Mouse (Mus musculus) liver, embryonic 14.5 days (tissue): ENCODE measurements around the gene Poldip2. TPM values are rescaled to one million over a fixed set of nuclear protein-coding genes. Genes with fewer than 3 reads are reported as not detected.

Experiments
- ATAC-seq: fragments of 200-750 bp; cut with Nextera tagmentation; 2 replicates; pipeline ENCODE4 v1.8.0; 2017; ENCODE audit warnings: moderate number of reproducible peaks, mild to moderate bottlenecking, moderate library complexity; ENCODE audit not compliant: insufficient read depth
- DNase-seq, 3 experiments: peaks; one replicate each; pipeline ENCODE4 v3.0.0-alpha.2; 2012 to 2013; ENCODE audit warnings: low read depth in 3 of 3, low spot score in 3 of 3
- H3K27ac ChIP-seq: fragments of 300-500 bp; sonication (generic); 2 replicates; pipeline ENCODE4 v1.5.1; 2014; ENCODE audit warnings: moderate library complexity, mild to moderate bottlenecking, control low read depth, inconsistent platforms
- H3K27me3 ChIP-seq: fragments of 300-500 bp; sonication (generic); 2 replicates; pipeline ENCODE4 v1.6.1; 2014; ENCODE audit warnings: mild to moderate bottlenecking, low read length, moderate library complexity; ENCODE audit not compliant: control insufficient read depth, insufficient read depth
- H3K36me3 ChIP-seq: fragments of 300-500 bp; sonication (generic); replicated peaks from 2 replicates; pipeline ENCODE4 v1.6.1; 2014; ENCODE audit warnings: low read depth; ENCODE audit not compliant: control insufficient read depth, insufficient read depth
- H3K4me1 ChIP-seq, 2 experiments: fragments of 200-500 bp in 1 of 2; fragments of 300-500 bp in 1 of 2; sonication (generic) in 1 of 2; replicated peaks; 2 replicates each; pipeline ENCODE4 v1.6.1; 2012 to 2014; ENCODE audit warnings: antibody characterized with exemption in 1 of 2, inconsistent platforms in 1 of 2, low read length in 1 of 2; ENCODE audit not compliant: control insufficient read depth in 2 of 2, insufficient read depth in 2 of 2
- H3K4me2 ChIP-seq: fragments of 300-500 bp; sonication (generic); 2 replicates; pipeline ENCODE4 v1.6.1; 2014; ENCODE audit warnings: low read depth, mild to moderate bottlenecking, control low read depth, moderate library complexity
- H3K4me3 ChIP-seq, 2 experiments: fragments of 200-500 bp in 1 of 2; fragments of 300-500 bp in 1 of 2; sonication (generic) in 1 of 2; 2 replicates each; pipeline ENCODE4 v1.5.1; 2012 to 2014; ENCODE audit warnings: low read depth in 2 of 2, low read length in 2 of 2, mild to moderate bottlenecking in 2 of 2, control low read depth in 1 of 2, inconsistent platforms in 1 of 2, moderate library complexity in 1 of 2; ENCODE audit not compliant: insufficient read depth in 1 of 2
- H3K9ac ChIP-seq: fragments of 300-500 bp; sonication (generic); replicated peaks from 2 replicates; pipeline ENCODE4 v1.6.1; 2014; ENCODE audit warnings: mild to moderate bottlenecking, control low read depth, moderate library complexity
- H3K9me3 ChIP-seq: fragments of 300-500 bp; sonication (generic); 2 replicates; pipeline ENCODE4 v1.6.1; 2016; ENCODE audit warnings: low read length, mixed read lengths; ENCODE audit not compliant: control insufficient read depth
- CTCF ChIP-seq: IDR thresholded peaks from 2 replicates; pipeline ENCODE4 v1.5.1; 2016; ENCODE audit warnings: antibody characterized with exemption, low read depth, control low read depth
- EP300 ChIP-seq: IDR thresholded peaks from 2 replicates; pipeline ENCODE4 v1.6.1; 2016; ENCODE audit warnings: antibody characterized with exemption, low read depth
- WGBS: fragments of 180-500 bp; shearing (Covaris S2); extraction: QIAGEN DNeasy Blood & Tissue Kit; methylation state at CpG from one replicate; pipeline ENCODE4 v1.1.7; 2014; ENCODE audit not compliant: insufficient replicate concordance; 5-methylcytosine and 5-hydroxymethylcytosine counted together
- polyA plus RNA-seq, 2 experiments: library from polyadenylated mRNA; depleted of rRNA in 1 of 2; stranded (reverse) in 1 of 2; unstranded in 1 of 2; fragments of >200 nt; fragmentation: Nextera tagmentation in 1 of 2; extraction: Ambion mirVana in 1 of 2; gene quantifications; 2 replicates each; pipeline versions ENCODE4 v1.2.1 to v1.2.3; 2012 to 2014

The Poldip2 gene
- polyA plus RNA-seq (2012; rRNA removed) (24.1 and 28.2 TPM in 2 replicates), polyA plus RNA-seq (2014; fragmentation: Nextera tagmentation; extraction: Ambion mirVana) (55.6 and 57.2 TPM in 2 replicates)

DNA sequence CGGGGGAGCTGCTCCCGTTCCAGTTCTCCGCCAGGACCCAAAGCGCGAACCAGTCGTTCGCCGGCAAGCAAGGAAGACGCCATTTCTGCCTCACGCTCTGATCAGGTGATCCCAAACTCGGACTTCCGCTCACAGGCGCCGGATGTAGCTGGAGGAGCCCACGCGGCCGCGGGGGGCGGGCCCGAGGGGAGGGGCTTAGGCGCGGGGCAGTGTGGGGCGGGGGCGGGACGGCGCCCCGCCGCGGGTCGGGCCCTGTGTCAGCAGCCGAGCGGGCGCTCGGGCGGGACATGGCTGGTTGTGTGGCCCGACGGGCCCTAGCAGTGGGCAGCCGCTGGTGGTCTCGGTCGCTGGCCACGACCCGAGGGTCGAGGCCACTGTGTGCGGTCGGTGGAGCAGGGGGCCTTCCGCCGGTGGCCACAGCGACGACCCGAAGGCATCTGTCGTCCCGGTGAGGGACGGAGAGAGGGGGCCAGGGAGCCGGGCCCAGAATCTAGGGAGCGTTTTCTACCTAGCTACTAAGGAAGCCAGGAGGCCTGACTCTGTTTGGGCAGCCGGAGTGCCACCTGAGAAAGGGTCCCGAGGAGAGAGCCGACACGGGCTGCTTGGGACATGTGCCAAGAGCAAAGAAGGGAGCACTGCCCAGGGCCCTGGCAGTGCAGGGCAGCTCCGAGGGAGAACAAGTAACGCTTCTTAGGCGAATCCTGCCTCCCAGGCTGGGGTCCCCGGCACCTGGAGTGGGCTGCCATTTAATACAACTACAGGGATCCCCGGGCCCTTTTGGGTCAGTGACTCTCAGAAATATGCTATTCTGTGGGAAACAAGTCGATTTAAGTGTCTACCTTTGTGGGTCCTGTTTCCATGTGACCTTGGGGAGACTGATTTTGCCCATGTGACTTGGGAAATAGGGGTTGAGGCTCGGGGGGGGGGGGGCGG, at the start of gene Poldip2, which contains the start of gene Tmem199:
Gene Poldip2 (plus strand): TSS at position 169 of the 933 bp plus-strand sequence.
Gene Tmem199 (minus strand): TSS at position 148 of the 933 bp plus-strand sequence.
- H3K27me3 ChIP-seq: no peaks in the 10 kb centered on the region
- H3K9me3 ChIP-seq: no peaks in the 10 kb centered on the region
- DNase-seq: peak; percentile 80 to 83 (median 80)
- peaks cover 29% of the 10 kb centered on the region for H3K36me3 ChIP-seq
- TF ChIP-seq CTCF (no peak), EP300 (no peak)
- peak within 1 kb of the TSS; percentile 75 for H3K4me3 ChIP-seq
- under 1% methylated on average over 67 of the region's 67 CpGs for WGBS
- peak within 1 kb of the TSS; percentile 84 for H3K9ac ChIP-seq
- H3K27ac ChIP-seq: peak within 1 kb of the TSS; percentile 4; the same call in 1 of the 2 replicates
- peak; percentile 98 for ATAC-seq
- peak within 1 kb of the TSS; percentile 81 for H3K4me2 ChIP-seq
- H3K4me1 ChIP-seq: peaks cover 4 to 11% of the 10 kb centered on the region in 2 experiments; a peak in 3 of 4 replicates

DNA sequence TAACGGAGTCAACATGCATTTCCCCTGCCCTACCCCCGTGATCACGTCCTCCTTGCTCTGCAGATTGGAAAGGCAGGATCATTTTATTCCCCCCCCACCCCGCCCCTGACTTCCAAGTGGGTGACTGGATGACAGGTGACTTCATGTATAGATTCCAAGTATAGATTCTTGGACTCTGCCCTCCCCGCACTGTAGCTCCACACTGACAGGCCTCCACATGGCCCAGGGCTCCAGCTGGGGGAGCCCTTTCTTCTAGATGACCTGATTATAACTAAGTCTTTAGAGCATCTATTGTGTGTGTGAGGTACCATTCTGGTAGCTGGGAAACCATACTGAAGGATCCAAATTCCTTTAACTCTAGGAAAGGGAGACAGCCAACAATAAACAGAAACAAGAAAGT, 49.3 kb upstream of the Poldip2 start:
- WGBS: 73% methylated on average over 5 of the region's 5 CpGs

DNA sequence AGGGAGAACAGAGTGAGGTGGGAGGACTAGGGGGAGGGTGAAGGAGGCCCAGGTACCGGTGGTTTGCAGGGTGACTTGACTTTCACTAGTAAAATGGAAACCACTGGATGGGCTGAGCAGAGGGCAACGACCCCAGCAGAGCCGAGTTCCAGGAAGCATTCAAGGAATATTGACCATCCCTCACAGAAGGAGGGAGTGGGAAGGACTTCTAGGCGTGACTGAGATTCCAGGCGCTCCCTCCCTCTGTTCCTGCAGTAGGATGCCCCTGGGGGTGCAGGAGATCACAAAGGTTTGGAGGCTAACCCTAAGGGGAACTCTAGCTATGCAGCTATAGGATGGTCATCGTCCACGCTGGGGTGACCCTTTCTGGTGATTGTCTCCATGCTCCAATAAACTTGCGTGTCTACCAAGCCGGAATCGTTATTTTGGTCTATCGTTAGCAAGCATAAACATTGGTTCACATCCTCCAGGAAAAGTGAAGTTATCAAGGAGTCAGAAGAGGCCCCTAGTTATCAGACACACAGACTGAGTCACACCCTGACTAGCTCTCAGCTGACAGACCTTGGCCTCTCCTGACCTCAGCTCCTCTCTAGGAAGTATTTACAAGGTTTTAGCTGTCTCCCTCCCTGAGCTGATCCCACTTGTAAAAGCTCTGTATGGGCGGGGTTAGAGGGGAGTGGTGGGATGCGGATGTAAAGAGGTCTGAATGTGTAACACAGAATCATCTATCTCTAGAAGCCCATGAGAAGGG, 48.5 kb upstream of the Poldip2 start:
- peaks cover 9 to 25% of the 10 kb centered on the region in 2 experiments for H3K4me1 ChIP-seq
- no peaks in the 10 kb centered on the region for H3K36me3 ChIP-seq
- no peaks in the 10 kb centered on the region for H3K9me3 ChIP-seq
- WGBS: 43% methylated on average over 13 of the region's 13 CpGs
- H3K27ac ChIP-seq: no peak overlapping the region
- H3K4me3 ChIP-seq: no peak overlapping the region
- ATAC-seq (no peak), DNase-seq (no peak)
- no peak for TF ChIP-seq EP300
- no peak for TF ChIP-seq CTCF
- no peaks in the 10 kb centered on the region; the same call in 1 of the 2 replicates for H3K27me3 ChIP-seq
- H3K9ac ChIP-seq: no peak overlapping the region
- no peak overlapping the region for H3K4me2 ChIP-seq

More for the DNA sequence above, 49.3 kb upstream of the Poldip2 start:
- Histone ChIP-seq H3K4me2 (no peak overlapping the region), H3K36me3 (no peaks in the 10 kb centered on the region), H3K4me3 (no peak overlapping the region), H3K9me3 (no peaks in the 10 kb centered on the region), H3K9ac (no peak overlapping the region), H3K27me3 (no peaks in the 10 kb centered on the region; the same call in 1 of the 2 replicates), H3K4me1 (peaks cover 9 to 25% of the 10 kb centered on the region in 2 experiments), H3K27ac (no peak overlapping the region)
- no peak for DNase-seq
- no peak for TF ChIP-seq EP300
- TF ChIP-seq CTCF: no peak
- ATAC-seq: no peak

DNA sequence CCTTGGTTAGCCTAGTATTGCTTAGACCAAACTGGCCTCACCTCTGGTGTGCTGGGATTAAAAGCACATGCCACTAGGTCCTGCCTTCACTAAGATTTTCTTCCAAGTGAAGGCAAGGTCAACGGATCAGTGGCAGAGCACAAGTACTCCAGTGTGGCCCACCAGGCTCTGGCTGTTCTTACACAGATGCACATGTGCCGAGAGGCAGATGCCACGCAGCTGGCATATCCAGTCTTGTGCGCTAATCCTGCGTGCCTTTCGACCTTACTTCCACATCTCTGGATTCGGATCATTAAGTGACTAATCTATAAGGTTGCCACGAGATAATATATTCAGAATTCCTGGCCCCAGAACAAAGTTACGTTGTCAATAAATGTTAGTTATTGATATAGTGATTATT, 46.9 kb upstream of the Poldip2 start:
- no peak for ATAC-seq
- no peaks in the 10 kb centered on the region for H3K36me3 ChIP-seq
- H3K9me3 ChIP-seq: no peaks in the 10 kb centered on the region
- H3K27ac ChIP-seq: no peak overlapping the region
- DNase-seq: no peak
- H3K9ac ChIP-seq: no peak overlapping the region
- peaks cover 9 to 25% of the 10 kb centered on the region in 2 experiments for H3K4me1 ChIP-seq
- WGBS: 43% methylated on average over 9 of the region's 9 CpGs
- peak overlapping the region; percentile 61 to 72; a peak in 3 of 4 replicates for H3K4me3 ChIP-seq
- no peak for TF ChIP-seq CTCF
- TF ChIP-seq EP300: no peak
- no peaks in the 10 kb centered on the region for H3K27me3 ChIP-seq
- peak overlapping the region; percentile 83 for H3K4me2 ChIP-seq
